Mouse (Mus musculus) lung, adult 2 months (tissue): ENCODE results near the gene Krba1.

Experiments
- CTCF ChIP-seq: fragments of 200-500 bp; IDR thresholded peaks from 2 replicates; pipeline ENCODE4 v1.5.1; 2011; ENCODE audit warnings: mild to moderate bottlenecking, low read length, control low read depth; ENCODE audit not compliant: insufficient read depth
- POLR2A ChIP-seq: fragments of 200-500 bp; IDR thresholded peaks from 2 replicates; pipeline ENCODE4 v1.6.1; 2011; ENCODE audit warnings: low read depth, mild to moderate bottlenecking, control low read depth, low read length, borderline replicate concordance; ENCODE audit errors: extremely low read depth

GRCm38 (mm10) chr6:48358897-48359296, 36.5 kb upstream of the Krba1 start:
- no peak for TF ChIP-seq POLR2A
- TF ChIP-seq CTCF = no peak
